Mouse (Mus musculus) liver, embryonic 13.5 days (tissue): ENCODE data around the gene Pts. TPM values are rescaled to one million over a fixed set of nuclear protein-coding genes. Genes with fewer than 3 reads are reported as not detected.
A peak's percentile ranks its signal among the peaks of the same experiment; 100 is the strongest.

Experiments
- ATAC-seq: fragments of 200-750 bp; cut with Nextera tagmentation; 2 replicates; pipeline ENCODE4 v1.8.0; 2017; ENCODE audit warnings: low read depth, mild to moderate bottlenecking, moderate number of reproducible peaks, moderate library complexity
- DNase-seq: peaks from one replicate; pipeline ENCODE4 v3.0.0; 2022
- H3K27ac ChIP-seq: fragments of 300-500 bp; sonication (generic); 2 replicates; pipeline ENCODE4 v1.5.1; 2015; ENCODE audit warnings: moderate library complexity, mild to moderate bottlenecking, inconsistent platforms
- H3K27me3 ChIP-seq: fragments of 300-500 bp; sonication (generic); 2 replicates; pipeline ENCODE4 v1.6.1; 2015; ENCODE audit warnings: mild to moderate bottlenecking, inconsistent platforms
- H3K36me3 ChIP-seq: fragments of 300-500 bp; sonication (generic); 2 replicates; pipeline ENCODE4 v1.6.1; 2015; ENCODE audit warnings: mild to moderate bottlenecking, inconsistent platforms
- H3K4me1 ChIP-seq: fragments of 300-500 bp; sonication (generic); replicated peaks from 2 replicates; pipeline ENCODE4 v1.6.1; 2015; ENCODE audit warnings: inconsistent platforms
- H3K4me2 ChIP-seq: fragments of 300-500 bp; sonication (generic); 2 replicates; pipeline ENCODE4 v1.6.1; 2015; ENCODE audit warnings: inconsistent platforms, mild to moderate bottlenecking, moderate library complexity
- H3K4me3 ChIP-seq: fragments of 300-500 bp; sonication (generic); replicated peaks from 2 replicates; pipeline ENCODE4 v1.5.1; 2015; ENCODE audit warnings: mild to moderate bottlenecking, inconsistent platforms
- H3K9ac ChIP-seq: fragments of 300-500 bp; sonication (generic); 2 replicates; pipeline ENCODE4 v1.6.1; 2015; ENCODE audit warnings: mild to moderate bottlenecking, inconsistent platforms
- H3K9me3 ChIP-seq: fragments of 300-500 bp; sonication (generic); replicated peaks from 2 replicates; pipeline ENCODE4 v1.6.1; 2016; ENCODE audit warnings: inconsistent platforms
- WGBS: fragments of 180-500 bp; shearing (Covaris S2); methylation state at CpG from one replicate; pipeline ENCODE4 v1.1.7; 2015; ENCODE audit not compliant: insufficient replicate concordance; 5-methylcytosine and 5-hydroxymethylcytosine counted together
- polyA plus RNA-seq: library from polyadenylated mRNA; unstranded; fragments of >200 nt; fragmentation: Nextera tagmentation; extraction: Ambion mirVana; gene quantifications from 2 replicates; pipeline ENCODE4 v1.2.1, GENCODE M21; 2015

Gene Pts
- polyA plus RNA-seq, 1 experiment from 2014 or later: 41.6 TPM

DNA sequence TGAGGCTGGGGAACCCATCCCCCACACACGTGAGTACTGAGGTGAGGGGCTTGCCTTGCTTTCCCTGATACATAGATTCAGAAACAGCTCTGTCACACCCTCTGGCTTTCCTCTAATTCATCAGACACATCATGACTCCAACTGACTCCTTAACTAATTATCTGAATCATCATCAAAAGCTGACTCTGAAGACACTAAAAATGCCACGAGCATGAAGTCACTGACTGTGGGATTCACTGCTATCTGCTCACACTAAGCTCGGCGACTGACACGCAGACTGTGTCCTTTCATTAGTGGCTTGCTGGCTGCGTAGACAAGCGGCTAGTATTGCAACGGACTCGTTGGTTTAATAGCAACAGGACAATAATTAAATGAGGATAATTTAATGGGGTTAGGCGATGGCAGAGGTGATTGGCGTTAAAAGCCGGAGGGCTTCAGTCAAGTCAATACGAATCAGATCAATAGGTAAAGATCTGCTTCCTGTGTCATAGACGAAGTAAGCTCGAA lies 28.0 kb downstream of the Pts start:
- H3K4me2 ChIP-seq: peak overlapping the region; percentile 70
- peak overlapping the region; percentile 53 for H3K4me3 ChIP-seq
- peaks cover 31% of the 10 kb centered on the region for H3K4me1 ChIP-seq
- H3K9me3 ChIP-seq: no peaks in the 10 kb centered on the region
- 48% methylated on average over 15 of the region's 15 CpGs for WGBS
- DNase-seq: no peak
- H3K27me3 ChIP-seq: no peaks in the 10 kb centered on the region
- peak overlapping the region; percentile 59 for H3K9ac ChIP-seq
- ATAC-seq: no peak
- H3K36me3 ChIP-seq: no peaks in the 10 kb centered on the region
- no peak overlapping the region for H3K27ac ChIP-seq

DNA sequence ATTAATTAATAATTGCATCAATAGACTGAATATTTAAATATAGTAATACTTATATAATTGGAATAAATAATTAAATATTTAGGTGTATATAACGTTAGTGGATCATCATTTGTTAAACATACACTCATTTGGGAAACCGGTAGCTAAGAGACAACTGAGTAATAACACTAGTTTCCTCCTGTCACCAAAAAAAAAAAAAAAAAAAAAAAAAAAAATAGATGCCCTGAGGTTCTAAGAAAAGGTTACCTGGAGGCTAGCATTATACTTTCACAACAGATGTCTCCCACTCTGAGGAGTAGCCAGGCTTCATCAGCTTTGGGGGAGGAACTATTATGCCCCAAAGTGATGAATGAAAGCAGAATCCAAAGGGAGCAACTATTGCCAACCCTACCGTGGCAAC lies 28.7 kb downstream of the Pts start:
- 71% methylated on average over 3 of the region's 3 CpGs for WGBS
- Histone ChIP-seq H3K27ac (no peak overlapping the region), H3K9ac (no peak overlapping the region)

DNA sequence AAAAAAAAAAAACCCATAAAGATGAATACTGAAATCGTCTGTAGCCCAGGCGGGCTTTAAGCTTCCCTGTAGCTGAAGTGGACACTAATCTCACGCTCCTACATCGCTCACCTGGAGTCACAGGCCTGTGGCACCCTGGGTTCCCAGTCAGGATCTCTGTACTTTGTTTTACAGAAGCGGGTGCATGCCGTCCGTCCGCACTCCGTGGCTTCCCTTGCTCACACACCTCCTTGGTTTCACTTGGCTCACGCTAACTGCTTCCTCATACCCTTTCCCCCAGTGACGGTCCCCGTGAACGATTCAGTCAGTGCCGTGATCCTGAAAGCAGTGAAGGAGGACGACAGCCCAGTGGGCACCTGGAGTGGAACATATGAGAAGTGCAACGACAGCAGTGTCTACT lies 29.7 kb downstream of the Pts start:
- DNase-seq: no peak
- H3K9ac ChIP-seq: no peak overlapping the region
- H3K4me3 ChIP-seq: no peak overlapping the region
- no peak overlapping the region for H3K4me2 ChIP-seq
- no peaks in the 10 kb centered on the region for H3K27me3 ChIP-seq
- ATAC-seq: no peak
- no peaks in the 10 kb centered on the region for H3K9me3 ChIP-seq
- H3K4me1 ChIP-seq: peaks cover 33% of the 10 kb centered on the region
- no peaks in the 10 kb centered on the region for H3K36me3 ChIP-seq
- H3K27ac ChIP-seq: no peak overlapping the region
- WGBS: 62% methylated on average over 16 of the region's 16 CpGs

More for the DNA sequence above, 28.7 kb downstream of the Pts start:
- DNase-seq: no peak
- H3K36me3 ChIP-seq: no peaks in the 10 kb centered on the region
- no peaks in the 10 kb centered on the region for H3K27me3 ChIP-seq
- no peaks in the 10 kb centered on the region for H3K9me3 ChIP-seq
- ATAC-seq: no peak
- peaks cover 33% of the 10 kb centered on the region for H3K4me1 ChIP-seq
- H3K4me3 ChIP-seq: no peak overlapping the region
- H3K4me2 ChIP-seq: no peak overlapping the region

DNA sequence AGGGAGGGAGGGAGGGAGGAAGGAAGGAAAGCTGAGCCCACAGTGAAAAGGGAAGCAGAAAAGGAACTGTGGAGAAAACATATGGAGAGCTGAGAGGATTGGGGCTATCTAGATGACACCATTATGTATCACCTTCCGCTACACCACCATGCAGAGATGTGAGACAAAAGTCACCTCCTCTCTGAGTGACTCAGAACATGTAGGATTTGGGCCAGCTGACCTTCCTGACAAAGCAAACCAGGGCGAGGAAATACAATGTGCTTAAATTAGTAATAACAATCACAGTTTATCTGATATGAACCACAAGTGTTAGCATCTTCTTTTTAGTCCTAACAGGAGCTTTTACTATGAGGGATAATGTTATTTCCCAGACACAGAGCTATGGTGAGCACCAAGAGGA lies 31.0 kb downstream of the Pts start:
- no peaks in the 10 kb centered on the region for H3K27me3 ChIP-seq
- no peak for DNase-seq
- H3K4me2 ChIP-seq: no peak overlapping the region
- peaks cover 39% of the 10 kb centered on the region for H3K4me1 ChIP-seq
- no peak overlapping the region for H3K4me3 ChIP-seq
- H3K9ac ChIP-seq: no peak overlapping the region
- no peak overlapping the region for H3K27ac ChIP-seq
- 64% methylated on average over 2 of the region's 2 CpGs for whole genome bisulfite sequencing
- H3K9me3 ChIP-seq: no peaks in the 10 kb centered on the region
- ATAC-seq: no peak
- no peaks in the 10 kb centered on the region for H3K36me3 ChIP-seq

DNA sequence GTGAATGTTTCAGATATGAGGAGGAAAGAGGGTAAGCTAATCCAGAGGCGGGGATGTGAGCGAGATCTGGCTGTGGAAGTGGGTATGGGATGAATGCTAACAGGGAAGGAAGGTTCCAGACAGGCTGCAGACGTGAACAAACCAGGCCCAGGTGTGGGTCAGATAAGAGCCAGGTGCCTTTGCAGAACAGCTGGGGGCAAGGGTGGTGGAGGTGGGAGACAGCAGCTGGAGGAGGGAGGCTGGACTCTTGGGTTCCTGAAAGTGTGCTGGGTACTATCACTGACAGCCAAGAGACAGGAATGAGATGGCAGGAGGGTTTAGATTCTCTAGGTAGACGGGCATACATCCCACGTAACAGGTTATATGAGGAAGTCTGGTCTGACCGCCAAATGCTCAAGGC lies 31.4 kb downstream of the Pts start:
- ATAC-seq: no peak
- no peak overlapping the region for H3K9ac ChIP-seq
- H3K36me3 ChIP-seq: no peaks in the 10 kb centered on the region
- no peaks in the 10 kb centered on the region for H3K9me3 ChIP-seq
- no peak overlapping the region for H3K4me3 ChIP-seq
- 0 out of 2 replicates have a peak overlapping the region, but pooled peaks have one; percentile 12 for H3K27ac ChIP-seq
- no peak for DNase-seq
- peaks cover 39% of the 10 kb centered on the region for H3K4me1 ChIP-seq
- H3K4me2 ChIP-seq: no peak overlapping the region
- WGBS: 33% methylated on average over 6 of the region's 6 CpGs
- H3K27me3 ChIP-seq: no peaks in the 10 kb centered on the region

DNA sequence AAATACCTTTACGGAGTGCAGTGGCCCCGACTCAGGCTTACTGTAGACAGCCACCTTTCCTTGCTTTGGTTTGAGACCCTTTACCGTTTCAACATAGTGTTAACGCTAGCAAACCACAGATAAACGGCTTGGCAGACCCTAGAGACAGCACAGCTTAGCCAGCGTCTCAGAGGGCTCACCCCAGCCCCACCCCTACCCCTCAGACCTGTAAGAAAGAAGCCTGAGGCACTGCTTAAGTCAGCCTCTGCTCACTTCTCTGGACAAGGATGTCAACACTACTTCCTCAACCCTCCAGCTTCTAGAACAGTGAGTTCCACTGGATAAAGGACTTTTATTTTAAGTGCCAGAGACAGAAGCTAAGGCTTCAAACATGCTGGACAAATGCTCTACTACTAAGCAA lies 32.0 kb downstream of the Pts start:
- H3K9ac ChIP-seq: peak overlapping the region; percentile 29; the same call in 1 of the 2 replicates
- 0 out of 2 replicates have a peak overlapping the region, but pooled peaks have one; percentile 12 for H3K27ac ChIP-seq
- H3K36me3 ChIP-seq: no peaks in the 10 kb centered on the region
- H3K4me1 ChIP-seq: peaks cover 40% of the 10 kb centered on the region
- H3K27me3 ChIP-seq: no peaks in the 10 kb centered on the region
- 6% methylated on average over 6 of the region's 6 CpGs for WGBS
- no peak overlapping the region for H3K4me3 ChIP-seq
- peak overlapping the region; percentile 30 for H3K4me2 ChIP-seq
- ATAC-seq (no peak; the same call in 1 of the 2 replicates), DNase-seq (no peak)
- no peaks in the 10 kb centered on the region for H3K9me3 ChIP-seq

DNA sequence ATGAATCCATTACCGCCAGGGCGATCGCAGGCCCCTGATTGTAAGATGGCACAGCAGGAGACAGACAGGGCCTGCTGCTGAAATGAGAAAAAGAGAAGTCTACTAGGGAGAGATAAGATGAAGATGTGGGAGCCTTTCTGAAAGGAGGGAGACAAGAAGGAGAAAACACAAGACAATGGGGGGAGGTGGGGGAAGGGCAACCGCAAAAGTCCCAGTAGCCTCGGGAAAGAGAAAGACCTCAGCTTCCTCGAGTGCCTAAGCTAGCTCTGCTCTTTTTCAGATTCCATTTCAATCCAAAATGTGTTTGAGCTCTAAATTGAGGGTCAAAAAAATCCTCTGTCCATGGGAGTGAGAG lies 32.4 kb downstream of the Pts start:
- Histone ChIP-seq H3K4me3 (no peak overlapping the region), H3K36me3 (no peaks in the 10 kb centered on the region), H3K9me3 (no peaks in the 10 kb centered on the region), H3K4me1 (peaks cover 40% of the 10 kb centered on the region), H3K9ac (peak overlapping the region; percentile 29; the same call in 1 of the 2 replicates), H3K27ac (no peak overlapping the region), H3K4me2 (peak overlapping the region; percentile 30), H3K27me3 (no peaks in the 10 kb centered on the region)
- DNase-seq: no peak
- peak; percentile 25; the same call in 1 of the 2 replicates for ATAC-seq
- 7% methylated on average over 6 of the region's 6 CpGs for WGBS

DNA sequence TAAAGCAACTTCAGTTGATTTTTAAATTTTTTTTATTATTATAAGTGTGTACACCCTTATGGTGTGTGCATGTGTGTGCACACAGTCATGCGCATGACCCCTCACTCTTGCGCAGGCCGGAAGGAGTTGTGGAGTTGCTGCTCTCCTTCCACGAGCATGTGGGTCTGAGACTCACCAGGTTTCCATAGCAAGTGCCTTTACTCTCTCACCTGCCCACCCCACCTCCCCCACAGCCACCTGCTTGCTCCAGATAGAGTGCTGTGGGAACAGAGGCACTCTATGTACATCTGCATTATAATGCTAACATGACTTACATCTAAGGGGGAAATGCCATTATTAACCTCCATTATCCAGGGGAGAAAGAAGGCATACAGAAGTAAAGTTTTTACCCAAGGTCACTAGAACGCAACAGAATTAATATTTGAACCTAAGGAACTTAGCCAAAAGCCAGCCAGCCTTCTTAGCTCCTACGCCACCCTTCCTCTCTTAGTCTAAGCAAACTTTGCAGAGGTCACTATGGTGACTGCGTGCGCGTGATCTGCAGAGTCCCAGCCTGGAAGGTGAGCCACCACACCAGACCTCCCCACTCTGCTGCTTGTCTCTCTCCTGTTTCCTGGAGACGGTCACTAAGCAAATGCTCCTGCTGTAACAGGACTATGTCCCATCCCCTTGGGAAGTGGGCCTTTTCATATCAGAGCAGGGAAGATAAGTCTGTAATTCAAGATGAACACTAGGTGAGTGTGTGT lies 32.9 kb downstream of the Pts start:
- H3K27ac ChIP-seq: no peak overlapping the region
- H3K27me3 ChIP-seq: no peaks in the 10 kb centered on the region
- DNase-seq (no peak), ATAC-seq (0 out of 2 replicates have a peak, but pooled peaks have one; percentile 27)
- peaks cover 39% of the 10 kb centered on the region for H3K4me1 ChIP-seq
- H3K9ac ChIP-seq: peak overlapping the region; percentile 17; the same call in 1 of the 2 replicates
- no peaks in the 10 kb centered on the region for H3K36me3 ChIP-seq
- no peaks in the 10 kb centered on the region for H3K9me3 ChIP-seq
- WGBS: 50% methylated on average over 10 of the region's 10 CpGs
- peak overlapping the region; percentile 30; the same call in 1 of the 2 replicates for H3K4me2 ChIP-seq
- no peak overlapping the region for H3K4me3 ChIP-seq

DNA sequence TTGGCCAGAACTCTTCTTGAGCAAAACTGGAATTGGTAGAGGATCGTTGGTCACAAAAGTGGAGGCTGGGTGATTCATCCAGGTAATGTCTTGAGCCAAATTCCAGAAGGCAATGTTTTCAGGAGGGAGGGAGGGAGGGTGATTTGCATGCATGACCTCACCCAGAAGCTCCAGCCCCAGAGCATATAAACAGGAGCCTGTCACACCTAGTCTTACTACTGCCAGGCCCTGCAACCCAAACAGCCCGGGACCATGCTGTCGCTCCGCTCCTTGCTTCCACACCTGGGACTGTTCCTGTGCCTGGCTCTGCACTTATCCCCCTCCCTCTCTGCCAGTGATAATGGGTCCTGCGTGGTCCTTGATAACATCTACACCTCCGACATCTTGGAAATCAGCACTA lies 34.2 kb downstream of the Pts start, which contains the start of gene Plet1:
TSS of gene Plet1 (plus strand) at position 215 of the 400 bp plus-strand sequence.
- Histone ChIP-seq H3K4me1 (peaks cover 32% of the 10 kb centered on the region), H3K27me3 (no peaks in the 10 kb centered on the region), H3K9me3 (no peaks in the 10 kb centered on the region), H3K27ac (no peak within 1 kb of the TSS), H3K4me2 (no peak within 1 kb of the TSS), H3K36me3 (no peaks in the 10 kb centered on the region), H3K4me3 (no peak within 1 kb of the TSS), H3K9ac (no peak within 1 kb of the TSS)
- 73% methylated on average over 6 of the region's 6 CpGs for WGBS
- no peak for DNase-seq
- ATAC-seq: no peak

DNA sequence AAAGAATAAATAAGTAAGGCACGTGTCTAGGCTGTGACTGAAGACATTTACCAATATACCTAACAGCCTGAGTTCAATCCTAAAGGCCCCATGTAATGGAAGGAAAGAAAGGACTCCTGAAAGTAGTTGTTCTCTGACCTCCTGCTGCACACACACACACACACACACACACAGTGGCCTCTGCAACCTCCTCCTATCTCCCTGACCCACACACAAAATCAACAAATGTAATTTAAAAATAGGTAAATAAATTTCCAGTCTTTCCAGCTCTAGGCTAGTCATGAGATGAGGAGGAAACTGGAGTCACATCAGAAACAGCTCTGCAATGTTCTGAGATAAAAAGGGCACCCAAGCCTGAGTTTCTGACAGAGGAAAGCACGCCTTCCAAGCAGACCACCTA lies 34.7 kb downstream of the Pts start:
- Histone ChIP-seq H3K9me3 (no peaks in the 10 kb centered on the region), H3K4me1 (peaks cover 32% of the 10 kb centered on the region), H3K4me3 (no peak overlapping the region), H3K27ac (no peak overlapping the region), H3K27me3 (no peaks in the 10 kb centered on the region), H3K9ac (no peak overlapping the region), H3K4me2 (no peak overlapping the region), H3K36me3 (no peaks in the 10 kb centered on the region)
- DNase-seq: no peak
- no peak for ATAC-seq
- WGBS: 67% methylated on average over 2 of the region's 2 CpGs

DNA sequence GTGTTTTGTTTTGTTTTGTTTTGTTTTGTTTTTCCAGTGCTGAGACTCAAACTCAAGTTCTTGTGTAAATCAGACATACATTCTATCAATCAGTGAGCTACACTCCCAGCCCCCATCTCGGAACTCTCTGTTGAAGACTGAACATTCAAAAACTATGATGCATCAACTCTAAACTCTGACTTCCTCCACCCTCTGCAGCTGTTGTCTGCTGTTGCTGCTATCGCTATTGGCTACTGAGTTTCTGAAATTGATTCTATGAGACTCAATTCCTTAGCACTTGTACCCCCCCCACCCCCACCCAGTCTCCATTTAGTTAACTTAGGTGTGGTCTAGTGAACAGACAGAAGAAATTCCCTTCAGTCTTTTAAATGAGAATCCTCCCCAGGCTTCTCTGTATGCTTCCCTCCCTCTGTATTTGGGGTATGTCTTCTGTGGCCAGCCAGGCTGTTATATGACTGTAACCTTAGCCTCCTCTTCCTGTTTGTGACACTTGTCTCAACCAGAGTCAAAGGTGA lies 36.9 kb downstream of the Pts start:
- no peak overlapping the region for H3K4me3 ChIP-seq
- no peaks in the 10 kb centered on the region for H3K36me3 ChIP-seq
- no peak for ATAC-seq
- H3K4me2 ChIP-seq: no peak overlapping the region
- no peaks in the 10 kb centered on the region for H3K9me3 ChIP-seq
- H3K9ac ChIP-seq: no peak overlapping the region
- no peak overlapping the region for H3K27ac ChIP-seq
- 49% methylated on average over 2 of the region's 2 CpGs for WGBS
- DNase-seq: no peak
- no peaks in the 10 kb centered on the region for H3K27me3 ChIP-seq
- peaks cover 30% of the 10 kb centered on the region for H3K4me1 ChIP-seq

DNA sequence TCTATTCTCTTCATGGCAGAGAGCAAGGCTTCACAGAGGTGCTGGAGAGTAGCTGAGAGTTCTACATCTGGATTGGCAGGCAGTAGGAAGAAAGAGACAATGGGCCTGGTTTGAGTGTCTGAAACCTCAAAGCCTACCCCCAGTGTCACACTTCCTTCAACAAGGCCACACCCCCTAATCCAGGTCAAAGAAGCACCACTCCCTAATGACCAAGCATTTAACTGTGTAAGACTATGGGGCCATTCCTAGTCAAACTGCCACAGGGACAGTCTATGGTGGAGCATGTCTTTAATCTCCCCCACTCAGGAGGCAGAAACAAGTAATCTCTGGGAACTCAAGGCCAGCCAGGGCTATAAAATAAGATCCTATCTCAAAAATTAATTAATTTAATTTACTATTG lies 37.7 kb downstream of the Pts start:
- Histone ChIP-seq H3K4me2 (no peak overlapping the region), H3K4me1 (peaks cover 22% of the 10 kb centered on the region), H3K9me3 (no peaks in the 10 kb centered on the region), H3K27ac (no peak overlapping the region), H3K4me3 (no peak overlapping the region), H3K27me3 (no peaks in the 10 kb centered on the region), H3K9ac (no peak overlapping the region), H3K36me3 (no peaks in the 10 kb centered on the region)
- ATAC-seq (peak; percentile 61; the same call in 1 of the 2 replicates), DNase-seq (no peak)
